Mouse (Mus musculus) kidney, postnatal 4 days (tissue): ENCODE data around the gene Tnrc6b.

ENCODE experiments used
- DNase-seq, 2 experiments: peaks; one replicate each; pipeline ENCODE4 v3.0.0; 2021; ENCODE audit warnings: mixed read lengths in 2 of 2

Tnrc6b gene

GRCm38 (mm10) chr15:80981176-80981575, 270.1 kb downstream of the Tnrc6b start:
- no peak for DNase-seq

- DNase-seq: no peak
These were observed 272.2 kb downstream of the Tnrc6b start for GRCm38 (mm10) chr15:80983264-80983663.

GRCm38 (mm10) chr15:80988331-80988730, 277.2 kb downstream of the Tnrc6b start:
- DNase-seq: no peak

- no peak for DNase-seq
These were observed 278.6 kb downstream of the Tnrc6b start for GRCm38 (mm10) chr15:80989712-80990111.
